Mouse (Mus musculus) leukemia stem cell, adult 10-12 weeks (primary cell): ENCODE data around the gene Slc26a1. TPM values are rescaled to one million over a fixed set of nuclear protein-coding genes. Genes with fewer than 3 reads are reported as not detected.

Source experiments
- polyA plus RNA-seq: library from polyadenylated mRNA; stranded (reverse); fragments of >175 nt; gene quantifications from 2 replicates; pipeline ENCODE4 v1.2.3, GENCODE M21; 2012; ENCODE audit warnings: low replicate concordance

Gene Slc26a1
- polyA plus RNA-seq = 3.1 and 6.6 TPM in 2 replicates

GRCm38 (mm10) chr5:108675251-108675816 is at the start of gene Slc26a1:
Gene Slc26a1, minus strand, starts transcription at chr5:108675569.

DNA sequence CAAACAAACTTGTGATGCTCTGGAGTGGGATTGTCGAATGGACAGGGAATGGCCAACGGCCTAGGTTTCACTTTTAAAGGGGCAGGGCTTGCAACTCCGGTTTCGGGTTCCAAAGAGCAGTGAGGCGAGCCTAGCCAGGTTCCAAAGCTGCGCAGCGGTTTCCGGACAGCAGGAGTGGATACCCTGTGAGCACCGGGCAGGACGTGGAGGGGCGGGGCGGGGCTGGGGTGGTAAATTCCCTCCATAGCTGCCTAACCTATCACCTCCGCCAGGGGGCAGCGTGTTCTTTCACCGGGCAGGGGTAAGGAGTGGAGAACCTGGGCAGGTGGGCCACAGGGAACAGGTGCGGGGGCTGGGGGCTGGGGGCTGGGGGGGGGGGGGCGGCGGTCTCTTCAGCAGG is 16.9 kb upstream of the Slc26a1 start, which contains the start of gene Fgfrl1:
Fgfrl1 (plus strand) TSS at position 112 of the 400 bp plus-strand sequence.

GRCm38 (mm10) chr5:108668977-108669936 is 6.1 kb downstream of the Slc26a1 start, which contains the start of gene Dgkq:
Gene Dgkq, minus strand, starts transcription at chr5:108669672.

GRCm38 (mm10) chr5:108659698-108660631 is 15.4 kb downstream of the Slc26a1 start, which contains the start of gene Idua:
Gene Idua, plus strand, starts transcription at chr5:108660331.

GRCm38 (mm10) chr5:108629634-108630483 is 45.5 kb downstream of the Slc26a1 start, which contains the start of the genes Gak and Tmem175:
Gene Gak, minus strand, starts transcription at chr5:108629755.
Gene Tmem175, plus strand, starts transcription at chr5:108629770.

Other genes starting within 250 kb of the Slc26a1 start
- gene Atp5k, start 241.1 kb downstream of the Slc26a1 start, polyA plus RNA-seq = 35.6 and 40.5 TPM in 2 replicates
- 0.07 and 0.25 TPM in 2 replicates for gene Mfsd7a, start 226.7 kb downstream of the Slc26a1 start, polyA plus RNA-seq
- 23.1 and 27.5 TPM in 2 replicates for gene Pcgf3, start 214.3 kb downstream of the Slc26a1 start, polyA plus RNA-seq
- 0.15 and 0.20 TPM in 2 replicates for gene Cplx1, start 125.5 kb downstream of the Slc26a1 start, polyA plus RNA-seq
- 50.0 and 158 TPM in 2 replicates for gene Gak, start 45.8 kb downstream of the Slc26a1 start, polyA plus RNA-seq
- 1.1 and 4.1 TPM in 2 replicates for gene Tmem175, start 45.8 kb downstream of the Slc26a1 start, polyA plus RNA-seq
- gene Idua, start 15.2 kb downstream of the Slc26a1 start, polyA plus RNA-seq = 6.7 and 7.3 TPM in 2 replicates
- gene Dgkq, start 5.9 kb downstream of the Slc26a1 start, polyA plus RNA-seq = 3.6 and 6.2 TPM in 2 replicates
- gene Fgfrl1, start 16.8 kb upstream of the Slc26a1 start, polyA plus RNA-seq = 29.5 and 29.9 TPM in 2 replicates
- gene Rnf212, start 99.4 kb upstream of the Slc26a1 start, polyA plus RNA-seq = 1.5 and 1.8 TPM in 2 replicates
- not detected in 2 replicates for gene Tmed11, start 119.8 kb upstream of the Slc26a1 start, polyA plus RNA-seq
- 0.02 TPM in 1 of 2 replicates, not detected in the other for gene Vmn2r8, start 133.3 kb upstream of the Slc26a1 start, polyA plus RNA-seq
- gene Vmn2r9, start 177.0 kb upstream of the Slc26a1 start, polyA plus RNA-seq = 0.01 TPM in 1 of 2 replicates, not detected in the other